Mouse (Mus musculus) embryonic facial prominence, embryonic 10.5 days (tissue): ENCODE data around the gene Ppp1r14a. TPM values are rescaled to one million over a fixed set of nuclear protein-coding genes. Genes with fewer than 3 reads are reported as not detected.

Source experiments
- DNase-seq: peaks from one replicate; pipeline ENCODE4 v3.0.0-alpha.2; 2017; ENCODE audit warnings: low spot score
- H3K27ac ChIP-seq: fragments of 300-500 bp; sonication (generic); replicated peaks from 2 replicates; pipeline ENCODE4 v1.5.1; 2016; ENCODE audit warnings: mild to moderate bottlenecking
- H3K27me3 ChIP-seq: fragments of 300-500 bp; sonication (generic); replicated peaks from 2 replicates; pipeline ENCODE4 v1.6.1; 2016; ENCODE audit warnings: low read depth, mild to moderate bottlenecking; ENCODE audit not compliant: poor library complexity, severe bottlenecking
- H3K36me3 ChIP-seq: fragments of 300-500 bp; sonication (generic); replicated peaks from 2 replicates; pipeline ENCODE4 v1.6.1; 2016; ENCODE audit warnings: mild to moderate bottlenecking, moderate library complexity
- H3K4me1 ChIP-seq: fragments of 300-500 bp; sonication (generic); 2 replicates; pipeline ENCODE4 v1.6.1; 2016
- H3K4me3 ChIP-seq: fragments of 300-500 bp; sonication (generic); 2 replicates; pipeline ENCODE4 v1.5.1; 2016; ENCODE audit warnings: mild to moderate bottlenecking, moderate library complexity
- H3K9me3 ChIP-seq: fragments of 300-500 bp; sonication (generic); 2 replicates; pipeline ENCODE4 v1.6.1; 2016; ENCODE audit warnings: mild to moderate bottlenecking
- WGBS: fragments of 180-500 bp; shearing (Covaris S2); methylation state at CpG from one replicate; pipeline ENCODE4 v1.1.7; 2016; 5-methylcytosine and 5-hydroxymethylcytosine counted together
- polyA plus RNA-seq: library from polyadenylated mRNA; unstranded; fragments of >200 nt; fragmentation: Nextera tagmentation; extraction: Ambion mirVana; gene quantifications from 2 replicates; pipeline ENCODE4 v1.2.1, GENCODE M21; 2016

Ppp1r14a gene
- polyA plus RNA-seq, 1 experiment from 2014 or later = 29.7 TPM

DNA sequence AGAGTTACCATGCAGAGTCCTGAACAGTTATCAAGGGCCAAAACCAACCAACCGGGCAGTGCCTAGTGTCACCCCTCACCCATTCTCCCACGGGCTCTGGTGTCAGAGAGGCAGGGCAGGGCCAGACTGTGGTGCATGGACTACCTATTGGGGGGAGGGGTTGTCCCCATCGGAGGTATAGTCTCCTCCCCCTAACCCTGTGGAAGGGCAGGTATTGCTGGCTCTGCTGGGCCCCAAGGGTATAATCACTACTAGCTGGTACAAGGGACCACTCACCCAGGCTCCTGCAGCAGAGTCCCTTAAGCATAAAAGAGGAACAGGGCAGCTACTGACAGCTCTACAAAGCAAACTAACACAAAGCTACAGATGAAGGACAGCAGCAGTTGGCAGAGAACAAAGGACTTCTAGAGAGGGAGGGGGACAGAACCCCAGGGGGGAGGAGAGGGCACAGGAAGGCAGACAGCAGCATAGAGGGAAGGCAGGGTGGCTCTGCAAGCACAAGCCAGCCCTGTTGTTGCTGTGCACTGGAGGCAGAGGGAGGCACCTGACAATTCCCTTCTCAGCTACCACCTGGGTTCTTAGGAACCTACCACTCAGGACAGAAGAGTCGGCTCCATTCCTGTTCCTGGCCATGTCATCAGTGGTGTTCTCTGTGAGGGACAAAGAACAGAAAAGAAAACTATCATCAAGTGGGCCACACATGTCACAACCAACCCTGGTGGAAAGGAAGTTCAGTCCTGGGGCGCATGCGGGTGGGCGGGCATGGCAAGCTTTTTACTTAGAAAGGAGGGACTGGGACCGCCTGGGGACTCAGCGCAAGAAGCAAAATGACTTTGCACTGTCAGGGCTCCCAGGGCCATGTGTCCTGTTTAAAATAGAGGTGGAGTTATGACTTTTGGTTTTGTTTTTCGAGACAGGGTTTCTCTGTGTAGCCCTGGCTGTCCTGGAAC lies 29.1 kb upstream of the Ppp1r14a start:
- H3K9me3 ChIP-seq = no peaks in the 10 kb centered on the region
- WGBS = 73% methylated on average over 10 of the region's 10 CpGs
- peaks cover 14% of the 10 kb centered on the region for H3K36me3 ChIP-seq
- H3K27me3 ChIP-seq = no peaks in the 10 kb centered on the region
- H3K27ac ChIP-seq = peak overlapping the region; percentile 78
- H3K4me3 ChIP-seq = no peak overlapping the region
- H3K4me1 ChIP-seq = peaks cover 44% of the 10 kb centered on the region
- no peak for DNase-seq

DNA sequence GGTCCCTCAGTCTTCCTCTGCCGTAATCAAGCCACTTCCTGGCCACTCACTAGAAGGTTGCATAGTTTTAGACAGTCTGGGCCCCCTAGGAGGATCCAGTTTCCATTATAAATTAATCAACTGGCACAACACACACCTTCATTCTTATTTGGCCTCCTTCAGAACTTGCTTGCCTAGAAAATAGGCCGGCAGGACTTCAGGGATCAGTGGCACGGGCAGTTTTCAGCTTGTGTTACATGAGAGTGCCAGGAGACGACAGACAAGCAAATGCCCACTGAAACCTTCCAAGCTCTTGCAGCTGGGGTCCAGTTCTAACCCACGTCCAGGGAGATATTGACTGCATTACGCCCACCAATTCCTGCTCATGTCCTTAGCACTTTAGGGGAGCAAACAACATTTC lies 27.0 kb upstream of the Ppp1r14a start:
- 75% methylated on average over 6 of the region's 6 CpGs for WGBS

DNA sequence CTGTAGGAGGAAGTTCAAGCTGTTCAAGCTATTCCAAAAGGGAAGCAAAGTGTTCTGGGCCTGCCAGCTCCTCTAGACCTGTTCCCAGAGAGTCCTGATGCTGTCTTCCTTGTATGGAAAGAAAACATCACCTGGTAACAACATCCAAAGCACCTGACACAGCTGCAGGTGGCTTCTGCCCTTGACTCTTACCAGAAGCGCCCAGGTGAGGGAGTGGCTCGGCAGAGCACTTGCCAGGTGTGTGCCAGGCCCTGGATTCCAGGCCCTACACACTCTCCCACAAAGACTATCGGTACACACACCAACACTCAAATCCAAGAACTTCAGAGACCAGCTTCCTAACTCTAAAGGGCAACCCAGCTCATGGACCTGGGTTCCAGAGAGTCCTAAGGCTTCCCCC lies 25.3 kb upstream of the Ppp1r14a start:
- Histone ChIP-seq H3K4me3 (no peak overlapping the region), H3K27ac (no peak overlapping the region), H3K27me3 (no peaks in the 10 kb centered on the region), H3K36me3 (no peaks in the 10 kb centered on the region), H3K4me1 (peaks cover 43% of the 10 kb centered on the region), H3K9me3 (no peaks in the 10 kb centered on the region)
- DNase-seq = no peak
- 86% methylated on average over 3 of the region's 3 CpGs for whole genome bisulfite sequencing

More for the DNA sequence above, 27.0 kb upstream of the Ppp1r14a start:
- H3K36me3 ChIP-seq = peaks cover 9% of the 10 kb centered on the region
- no peaks in the 10 kb centered on the region for H3K9me3 ChIP-seq
- peaks cover 53% of the 10 kb centered on the region for H3K4me1 ChIP-seq
- no peak for DNase-seq
- H3K4me3 ChIP-seq = no peak overlapping the region
- H3K27me3 ChIP-seq = no peaks in the 10 kb centered on the region
- H3K27ac ChIP-seq = no peak overlapping the region

DNA sequence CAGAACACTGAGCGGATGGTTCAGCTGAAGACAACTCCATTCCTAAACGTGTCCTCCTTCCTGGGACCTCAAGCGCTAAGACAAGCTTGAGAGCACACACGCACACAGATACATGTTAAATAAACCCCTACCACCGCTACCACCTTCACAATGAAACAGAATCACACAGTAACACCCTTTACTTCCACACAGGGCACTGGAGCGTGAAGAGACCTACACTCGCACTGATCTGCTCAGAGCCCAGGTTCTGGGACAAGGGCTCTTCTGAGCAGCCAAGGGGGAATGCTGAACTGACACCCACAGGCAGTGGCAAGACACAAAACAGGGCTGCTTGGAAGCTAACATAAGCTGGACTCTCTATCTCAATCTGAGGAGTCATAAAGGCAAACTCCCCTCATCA lies 23.5 kb upstream of the Ppp1r14a start:
- H3K27ac ChIP-seq = no peak overlapping the region
- H3K9me3 ChIP-seq = no peaks in the 10 kb centered on the region
- DNase-seq = no peak
- no peaks in the 10 kb centered on the region for H3K27me3 ChIP-seq
- no peaks in the 10 kb centered on the region for H3K36me3 ChIP-seq
- H3K4me3 ChIP-seq = no peak overlapping the region
- 83% methylated on average over 7 of the region's 7 CpGs for whole genome bisulfite sequencing
- peaks cover 27% of the 10 kb centered on the region for H3K4me1 ChIP-seq

DNA sequence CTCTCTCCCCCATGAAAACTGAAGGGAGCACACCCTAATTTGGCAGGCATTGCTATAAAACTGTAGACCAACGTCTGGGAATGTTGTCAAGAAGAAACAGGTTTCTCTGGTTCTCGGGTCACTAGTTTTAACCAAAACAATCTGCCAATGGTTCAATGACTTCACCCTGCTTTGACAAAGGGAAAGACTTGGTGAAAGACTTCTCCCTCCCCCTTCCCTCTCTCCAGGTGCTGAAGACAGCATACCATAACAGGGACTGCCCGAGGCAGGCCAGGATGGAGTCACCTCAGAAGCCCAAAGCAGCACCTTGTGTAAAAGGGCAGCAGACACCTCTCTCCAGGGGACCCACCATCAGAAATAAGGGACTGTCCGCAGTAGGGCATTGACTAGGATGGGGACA lies 22.2 kb upstream of the Ppp1r14a start:
- Histone ChIP-seq H3K27ac (no peak overlapping the region), H3K36me3 (no peaks in the 10 kb centered on the region), H3K4me1 (peaks cover 25% of the 10 kb centered on the region), H3K9me3 (no peaks in the 10 kb centered on the region), H3K27me3 (no peaks in the 10 kb centered on the region), H3K4me3 (no peak overlapping the region)
- 60% methylated on average over 4 of the region's 4 CpGs for WGBS
- DNase-seq = no peak

DNA sequence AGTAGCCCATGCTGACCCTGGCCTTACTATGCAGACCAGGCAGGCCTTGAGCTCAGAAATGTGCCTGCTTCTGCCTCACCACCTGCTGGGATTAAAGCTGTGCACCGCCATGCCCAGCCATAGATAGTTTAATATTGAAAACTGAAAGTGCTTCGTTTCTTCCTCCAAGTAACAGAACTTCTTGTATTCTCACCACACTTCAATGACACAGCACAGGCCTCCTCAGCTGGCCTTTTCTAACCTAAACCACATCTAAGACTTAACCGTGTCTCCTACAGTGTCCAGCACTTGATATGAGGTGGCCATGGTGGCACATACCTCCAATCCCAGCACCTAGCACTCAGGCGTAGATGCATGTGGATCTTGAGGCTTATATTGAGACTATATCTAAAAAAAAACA lies 18.7 kb upstream of the Ppp1r14a start:
- DNase-seq = no peak
- H3K27ac ChIP-seq = no peak overlapping the region
- no peaks in the 10 kb centered on the region for H3K9me3 ChIP-seq
- no peaks in the 10 kb centered on the region for H3K27me3 ChIP-seq
- no peak overlapping the region for H3K4me3 ChIP-seq
- no peaks in the 10 kb centered on the region for H3K36me3 ChIP-seq
- peaks cover 11% of the 10 kb centered on the region; the same call in 1 of the 2 replicates for H3K4me1 ChIP-seq
- WGBS = 89% methylated on average over 4 of the region's 4 CpGs

DNA sequence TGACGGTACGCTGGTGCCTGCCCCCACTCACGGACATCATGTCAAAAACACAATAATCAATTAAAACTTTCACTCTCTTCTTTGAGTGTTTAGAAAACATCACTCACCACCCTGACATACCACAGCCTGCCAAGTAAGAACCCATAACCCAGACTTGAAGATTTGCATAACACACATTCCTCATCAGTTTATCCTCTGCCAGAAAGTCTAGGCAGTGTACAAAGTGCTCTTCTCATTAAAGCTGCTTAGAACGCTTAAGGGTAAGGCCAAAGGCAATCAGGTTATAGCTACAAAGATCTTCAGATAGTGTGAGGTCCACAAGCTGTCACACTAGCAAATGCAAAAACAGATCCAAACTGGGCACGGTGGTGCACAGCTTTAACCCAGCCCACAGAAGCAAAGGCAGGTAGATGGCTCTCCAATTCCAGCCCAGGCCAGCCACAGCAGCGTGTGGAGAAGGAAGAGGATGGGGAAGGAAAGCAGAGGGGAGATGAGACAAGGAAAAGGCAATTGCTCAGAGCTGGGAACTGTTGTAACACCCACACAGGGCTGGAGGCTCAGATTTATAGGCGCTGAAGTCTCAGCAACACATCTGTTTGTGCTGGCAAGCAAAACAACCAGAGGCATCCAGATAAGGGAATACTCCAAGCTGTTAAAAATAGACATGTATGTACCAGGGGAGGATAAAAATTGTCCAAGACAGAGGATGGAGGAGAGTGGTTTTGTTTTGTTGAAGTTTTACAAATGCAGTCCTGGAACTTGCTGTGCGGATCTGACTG lies 17.2 kb upstream of the Ppp1r14a start:
- DNase-seq = no peak
- no peaks in the 10 kb centered on the region for H3K27me3 ChIP-seq
- WGBS = 83% methylated on average over 8 of the region's 8 CpGs

DNA sequence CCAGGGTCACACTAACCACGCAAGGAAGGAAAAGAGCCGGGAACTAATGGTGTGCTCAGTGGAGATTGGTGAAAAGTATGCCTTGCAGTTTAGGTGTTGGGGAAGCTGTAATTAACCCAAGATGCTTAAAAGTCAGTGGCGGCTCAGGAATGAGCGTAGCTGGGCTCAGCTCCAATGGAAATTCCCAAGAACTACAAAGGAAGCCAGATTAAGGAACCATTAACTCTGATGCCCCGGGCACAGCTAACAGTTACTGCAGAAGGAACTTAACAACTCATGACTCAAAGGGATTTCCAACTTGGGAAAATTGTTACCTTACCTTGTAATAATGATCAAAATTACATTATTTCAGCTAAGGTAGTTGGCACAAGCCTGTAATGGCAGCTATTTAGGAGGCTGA lies 12.4 kb upstream of the Ppp1r14a start:
- Histone ChIP-seq H3K4me1 (peaks cover 23% of the 10 kb centered on the region), H3K4me3 (no peak overlapping the region), H3K27ac (no peak overlapping the region), H3K27me3 (peaks cover 28% of the 10 kb centered on the region), H3K9me3 (no peaks in the 10 kb centered on the region), H3K36me3 (no peaks in the 10 kb centered on the region)
- DNase-seq = no peak
- 69% methylated on average over 5 of the region's 5 CpGs for whole genome bisulfite sequencing

More for the DNA sequence above, 17.2 kb upstream of the Ppp1r14a start:
- H3K9me3 ChIP-seq = no peaks in the 10 kb centered on the region
- H3K4me1 ChIP-seq = peaks cover 3% of the 10 kb centered on the region; the same call in 1 of the 2 replicates
- H3K36me3 ChIP-seq = no peaks in the 10 kb centered on the region
- H3K27ac ChIP-seq = no peak overlapping the region
- no peak overlapping the region for H3K4me3 ChIP-seq

DNA sequence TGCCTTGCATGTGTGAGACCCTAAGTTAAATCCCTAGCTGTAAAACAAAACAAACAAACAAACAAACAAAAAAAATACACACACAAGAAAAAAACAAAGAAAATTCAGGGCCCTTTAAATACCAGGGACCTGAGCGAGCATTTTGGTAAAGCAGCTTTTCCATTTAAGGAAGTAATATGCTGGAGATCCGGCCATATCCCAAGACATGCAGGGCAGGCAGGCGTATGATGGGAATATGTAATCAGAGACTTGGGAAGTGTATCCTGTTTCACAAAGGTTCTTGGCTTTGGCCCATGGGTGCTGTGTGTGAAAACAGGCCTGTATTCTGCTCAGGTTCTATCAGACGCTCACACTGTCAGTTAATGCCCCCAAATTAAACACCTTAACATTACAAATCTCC lies 11.6 kb upstream of the Ppp1r14a start:
- Histone ChIP-seq H3K27ac (no peak overlapping the region), H3K4me3 (no peak overlapping the region), H3K4me1 (peaks cover 30% of the 10 kb centered on the region), H3K36me3 (no peaks in the 10 kb centered on the region), H3K27me3 (peaks cover 36% of the 10 kb centered on the region), H3K9me3 (no peaks in the 10 kb centered on the region)
- no peak for DNase-seq
- 91% methylated on average over 4 of the region's 4 CpGs for WGBS

DNA sequence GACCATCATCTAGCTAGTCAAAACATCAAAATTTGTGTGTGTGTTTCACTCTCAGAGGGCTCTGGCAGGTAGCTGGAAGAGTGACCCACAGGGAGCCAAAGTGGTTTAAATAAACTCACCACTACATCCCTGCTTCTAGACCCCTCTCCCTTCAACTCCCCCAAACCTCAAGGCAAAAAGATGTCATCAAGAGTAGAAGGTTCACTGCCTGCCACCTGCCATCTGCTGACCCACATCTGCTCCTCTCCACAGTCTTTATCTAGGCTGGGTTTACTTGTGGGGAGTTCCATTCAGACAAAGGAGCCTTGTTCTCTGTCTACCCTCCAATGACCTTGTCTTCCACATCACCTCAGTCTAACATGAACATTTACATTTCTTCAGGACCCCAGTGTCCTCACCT lies 9.8 kb upstream of the Ppp1r14a start:
- H3K9me3 ChIP-seq = no peaks in the 10 kb centered on the region
- H3K27me3 ChIP-seq = peaks cover 50% of the 10 kb centered on the region
- peaks cover 30% of the 10 kb centered on the region for H3K4me1 ChIP-seq
- no peaks in the 10 kb centered on the region for H3K36me3 ChIP-seq
- no peak overlapping the region for H3K27ac ChIP-seq
- no peak for DNase-seq
- no peak overlapping the region for H3K4me3 ChIP-seq

DNA sequence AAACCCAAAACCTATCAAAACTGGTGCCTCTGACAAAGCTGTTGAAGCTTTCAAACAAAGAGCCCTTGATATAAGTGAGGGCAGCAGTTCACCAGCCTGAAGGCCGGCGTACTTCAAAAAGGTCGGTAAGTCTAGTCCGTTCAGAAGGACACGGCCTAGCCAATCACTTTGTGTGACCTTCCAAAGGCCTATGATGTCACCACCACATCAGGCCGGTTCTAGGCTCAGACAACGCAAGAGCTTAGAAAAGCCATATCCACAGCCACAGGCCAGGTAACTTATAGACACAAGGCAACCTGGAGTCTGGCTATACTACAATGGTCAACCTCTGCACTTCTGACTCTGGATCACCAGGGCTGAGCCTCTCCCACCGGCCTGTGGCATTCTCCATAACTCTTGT lies 9.2 kb upstream of the Ppp1r14a start:
- Histone ChIP-seq H3K9me3 (no peaks in the 10 kb centered on the region), H3K27me3 (peaks cover 56% of the 10 kb centered on the region), H3K4me3 (peak overlapping the region; percentile 76; the same call in 1 of the 2 replicates), H3K4me1 (peaks cover 30% of the 10 kb centered on the region), H3K36me3 (no peaks in the 10 kb centered on the region), H3K27ac (no peak overlapping the region)
- 65% methylated on average over 8 of the region's 8 CpGs for WGBS
- no peak for DNase-seq

DNA sequence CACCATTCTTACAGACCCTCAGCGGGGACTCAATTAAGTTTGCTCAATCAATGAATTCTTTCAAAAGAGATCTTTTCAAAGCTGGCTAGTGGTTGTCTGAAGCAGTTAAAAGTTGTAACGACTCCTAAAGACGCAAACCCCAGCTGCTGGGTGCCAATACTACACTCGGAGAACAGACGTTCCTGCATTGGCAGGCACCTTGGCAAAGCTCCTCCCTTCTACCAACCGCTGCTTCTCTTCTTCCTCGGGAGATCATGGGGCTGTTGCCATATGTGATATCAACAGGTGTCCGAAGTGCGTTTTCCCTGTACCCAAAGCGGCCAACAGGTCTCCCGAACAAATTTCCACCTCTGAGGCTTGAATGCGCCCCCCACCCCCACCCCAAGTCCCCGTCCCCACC lies 8.3 kb upstream of the Ppp1r14a start:
- Histone ChIP-seq H3K9me3 (no peaks in the 10 kb centered on the region), H3K27me3 (peaks cover 64% of the 10 kb centered on the region), H3K27ac (peak overlapping the region; percentile 85), H3K4me3 (peak overlapping the region; percentile 76), H3K4me1 (peaks cover 30% of the 10 kb centered on the region), H3K36me3 (no peaks in the 10 kb centered on the region)
- no peak for DNase-seq
- 12% methylated on average over 13 of the region's 13 CpGs for WGBS
